ENCODE assay signal across 8 mouse cellular contexts in the genomic region with DNA sequence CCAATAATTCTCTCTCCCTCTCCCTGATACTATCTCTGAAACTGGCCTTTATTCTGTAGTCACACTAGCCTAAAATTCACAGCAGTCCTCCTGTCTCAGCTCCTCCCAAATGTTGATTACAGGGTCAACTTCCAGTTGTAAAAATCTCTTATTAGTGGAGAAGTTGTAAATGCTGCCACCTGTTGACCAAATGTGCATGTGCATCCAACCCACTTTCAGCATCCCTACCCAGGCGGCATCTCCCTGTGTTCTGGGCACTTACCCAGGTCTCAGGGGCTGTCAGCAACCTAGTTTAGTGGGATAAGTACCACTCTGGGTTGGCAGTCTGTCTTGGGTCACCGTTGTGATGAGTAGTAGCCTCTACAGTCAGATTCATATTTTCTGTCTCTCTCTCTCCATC. TPM values are rescaled to one million over a fixed set of nuclear protein-coding genes. Genes with fewer than 3 reads are reported as not detected.
DNase-seq lines count a peak whose midpoint lies in the region; ATAC-seq and TF ChIP-seq lines count a peak whose summit lies in the region.

No protein-coding gene starts in this region.

- no peak for TF ChIP-seq EP300 in CH12.LX (IDR thresholded peaks at IDR 0.05; ENCODE audit: low read length)

- H3K27ac ChIP-seq in CH12.LX (ENCODE audit: insufficient read depth, low read depth) = no peak overlapping the region
- H3K27ac ChIP-seq in forebrain, embryonic 16.5 days (ENCODE audit: low read length) = no peak overlapping the region
- H3K27ac ChIP-seq in kidney, embryonic 15.5 days = no peak overlapping the region
- peak overlapping the region; percentile 43; the same call in 1 of the 2 replicates for H3K27ac ChIP-seq in limb, embryonic 14.5 days (replicated peaks; ENCODE audit: low read depth, low read length)

- dilution Hi-C loops in CH12.LX (cut with MboI; ENCODE audit: extremely low pct_ligation_motif_present, extremely low pct_unique_long_range_greater_than_20kb, low sequenced_read_pairs) = no loop called here

- DNase-seq in adrenal gland, adult 18-20 months (ENCODE audit: low spot score in 2 of 2) = peak; percentile 42 to 47
- DNase-seq in adrenal gland, adult 8-10 months = no peak
- DNase-seq in CH12.LX (ENCODE audit: extremely low read depth) = peak; percentile 35
- DNase-seq in limb, embryonic 14.5 days (ENCODE audit: low spot score) = peak; percentile 38
- DNase-seq in retina, postnatal 7 days (ENCODE audit: low read depth, low spot score) = peak; percentile 17

- ATAC-seq in cerebellum, adult (ENCODE audit: insufficient number of reproducible peaks, low FRiP score, low TSS enrichment) = peak; percentile 50; the same call in 1 of the 2 replicates
- peak; percentile 54 for ATAC-seq in forebrain, embryonic 16.5 days
- ATAC-seq in kidney, embryonic 15.5 days (replicated peaks; ENCODE audit: low FRiP score) = 0 out of 2 replicates have a peak, but pooled peaks have one; percentile 22
- no peak for ATAC-seq in limb, embryonic 14.5 days (ENCODE audit: low FRiP score, low read depth)

- H3K79me2 ChIP-seq in CH12.LX (replicated peaks; ENCODE audit: control insufficient read depth, extremely low read depth, insufficient read depth, poor library complexity, severe bottlenecking) = no peaks in the 10 kb centered on the region

- TF ChIP-seq POLR2A in CH12.LX (IDR thresholded peaks at IDR 0.05; ENCODE audit: low read depth, low read length) = no peak
- TF ChIP-seq POLR2A in limb, embryonic 14.5 days (IDR thresholded peaks at IDR 0.05; ENCODE audit: borderline replicate concordance, extremely low read depth, insufficient read depth, insufficient read length) = no peak

- H3K36me3 ChIP-seq in CH12.LX (replicated peaks in 1 of 2; ENCODE audit: control insufficient read depth in 1 of 2, insufficient read depth in 1 of 2, low read length in 1 of 2) = peaks cover 0 to 42% of the 10 kb centered on the region in 2 experiments
- no peaks in the 10 kb centered on the region for H3K36me3 ChIP-seq in forebrain, embryonic 16.5 days (ENCODE audit: control insufficient read depth, insufficient read depth)
- H3K36me3 ChIP-seq in kidney, embryonic 15.5 days = no peaks in the 10 kb centered on the region
- H3K36me3 ChIP-seq in limb, embryonic 14.5 days (ENCODE audit: control insufficient read depth, insufficient read depth, low read length) = peaks cover 23% of the 10 kb centered on the region

- H3K27me3 ChIP-seq in CH12.LX (replicated peaks) = no peaks in the 10 kb centered on the region
- H3K27me3 ChIP-seq in forebrain, embryonic 16.5 days (replicated peaks; ENCODE audit: control insufficient read depth, insufficient read depth, low read length) = no peaks in the 10 kb centered on the region
- no peaks in the 10 kb centered on the region for H3K27me3 ChIP-seq in kidney, embryonic 15.5 days
- no peaks in the 10 kb centered on the region for H3K27me3 ChIP-seq in limb, embryonic 14.5 days (ENCODE audit: control insufficient read depth, insufficient read depth, low read length)

- TF ChIP-seq RAD21 in CH12.LX (IDR thresholded peaks at IDR 0.05; ENCODE audit: low read depth, low read length) = peak; percentile 58

- H3K9me3 ChIP-seq in CH12.LX (replicated peaks; ENCODE audit: low read length) = no peaks in the 10 kb centered on the region
- no peaks in the 10 kb centered on the region for H3K9me3 ChIP-seq in forebrain, embryonic 16.5 days (ENCODE audit: control insufficient read depth, low read length)
- H3K9me3 ChIP-seq in kidney, embryonic 15.5 days (replicated peaks) = no peaks in the 10 kb centered on the region
- no peaks in the 10 kb centered on the region for H3K9me3 ChIP-seq in limb, embryonic 14.5 days (ENCODE audit: control insufficient read depth, low read length)

- H3K4me3 ChIP-seq in CH12.LX (replicated peaks in 1 of 3; ENCODE audit: low read depth in 2 of 3, low read length in 2 of 3, poor library complexity in 1 of 3) = no peak overlapping the region
- H3K4me3 ChIP-seq in forebrain, embryonic 16.5 days (replicated peaks; ENCODE audit: low read length) = no peak overlapping the region
- no peak overlapping the region for H3K4me3 ChIP-seq in kidney, embryonic 15.5 days (replicated peaks)
- no peak overlapping the region for H3K4me3 ChIP-seq in limb, embryonic 14.5 days (replicated peaks; ENCODE audit: low read length)

- no peaks in the 10 kb centered on the region for H3K4me1 ChIP-seq in CH12.LX (ENCODE audit: control insufficient read depth in 1 of 2, insufficient read depth in 2 of 2)
- H3K4me1 ChIP-seq in forebrain, embryonic 16.5 days (replicated peaks; ENCODE audit: control insufficient read depth, insufficient read depth, low read length) = no peaks in the 10 kb centered on the region
- no peaks in the 10 kb centered on the region for H3K4me1 ChIP-seq in kidney, embryonic 15.5 days
- no peaks in the 10 kb centered on the region for H3K4me1 ChIP-seq in limb, embryonic 14.5 days (ENCODE audit: control insufficient read depth, insufficient read depth, low read length)

- no peak overlapping the region for H3K4me2 ChIP-seq in CH12.LX (ENCODE audit: insufficient read depth, low read depth, poor library complexity, severe bottlenecking)
- no peak overlapping the region for H3K4me2 ChIP-seq in forebrain, embryonic 16.5 days (ENCODE audit: low read length)
- no peak overlapping the region for H3K4me2 ChIP-seq in kidney, embryonic 15.5 days
- H3K4me2 ChIP-seq in limb, embryonic 14.5 days (replicated peaks; ENCODE audit: low read depth, low read length, severe bottlenecking) = no peak overlapping the region

- H3K9ac ChIP-seq in CH12.LX (ENCODE audit: insufficient read depth, low read depth) = no peak overlapping the region
- no peak overlapping the region for H3K9ac ChIP-seq in forebrain, embryonic 16.5 days (replicated peaks; ENCODE audit: low read depth, low read length)
- no peak overlapping the region for H3K9ac ChIP-seq in kidney, embryonic 15.5 days
- no peak overlapping the region for H3K9ac ChIP-seq in limb, embryonic 14.5 days (ENCODE audit: low read depth, low read length, severe bottlenecking)

- in situ Hi-C loops in CH12.LX (cut with MboI; ENCODE audit: low pct_ligation_motif_present, low pct_unique_long_range_greater_than_20kb, low sequenced_read_pairs) = no loop called here

- 45% methylated on average over 2 of the region's 2 CpGs for WGBS in forebrain, embryonic 16.5 days
- 47% methylated on average over 2 of the region's 2 CpGs for WGBS in kidney, embryonic 15.5 days
- 53% methylated on average over 2 of the region's 2 CpGs for WGBS in limb, embryonic 14.5 days

- TF ChIP-seq CTCF in CH12.LX (conservative IDR thresholded peaks at IDR 0.05 in 1 of 2, IDR thresholded peaks at IDR 0.05 in 1 of 2; ENCODE audit: low read depth in 2 of 2, low read length in 2 of 2) = peak; percentile 39 to 77; a peak in 3 of 4 replicates

TF ChIP-seq in CH12.LX, 34 proteins besides CTCF, POLR2A, EP300 and RAD21:
- TF ChIP-seq SMC3 (IDR thresholded peaks at IDR 0.05; ENCODE audit: low read depth, low read length) (peak; percentile 71), ZKSCAN1 (IDR thresholded peaks at IDR 0.05; ENCODE audit: borderline replicate concordance, low read depth, low read length) (no peak)
TF ChIP-seq in CH12.LX: peak in this region for 1.

RNA-seq across cellular contexts. Expression of gene Dnajc6, which starts 38.1 kb away (rescaled TPM):
- 1 to 10 TPM; 5.0 to 5.4 TPM for total RNA-seq in adrenal gland, adult 18-20 months (2021)
- 10 to 100 TPM in 2 of 4 experiments, 1 to 10 TPM in 2; 5.8 to 20.3 (median 11.7) TPM for total RNA-seq in adrenal gland, adult 8-10 months (2022)
- total RNA-seq in CH12.LX (2012; rRNA removed) (not detected in 2 replicates), CH12.LX (2014; rRNA removed) (not detected in 2 replicates)
- polyA plus RNA-seq in CH12.LX (2012; ENCODE audit: insufficient read length, low read depth) = not detected in 2 replicates
- 31.6 and 34.6 TPM in 2 replicates for polyA plus RNA-seq in forebrain, embryonic 16.5 days (2015; fragmentation: Nextera tagmentation; extraction: Ambion mirVana)
- polyA plus RNA-seq in kidney, embryonic 15.5 days (2015; fragmentation: Nextera tagmentation; extraction: Ambion mirVana) = 1.0 and 1.2 TPM in 2 replicates
- 0.82 and 0.85 TPM in 2 replicates for polyA plus RNA-seq in limb, embryonic 14.5 days (2012; rRNA removed)
- 0.53 and 0.98 TPM in 2 replicates for polyA plus RNA-seq in limb, embryonic 14.5 days (2014; fragmentation: Nextera tagmentation; extraction: Ambion mirVana)

RNA-seq across cellular contexts. Expression of gene Ak4, which starts 39.3 kb away (rescaled TPM):
- 1 to 10 TPM; 6.9 to 8.4 TPM for total RNA-seq in adrenal gland, adult 18-20 months (2021)
- 10 to 100 TPM in 2 of 4 experiments, 1 to 10 TPM in 2; 6.7 to 14.0 (median 9.6) TPM for total RNA-seq in adrenal gland, adult 8-10 months (2022)
- total RNA-seq in CH12.LX (2012; rRNA removed) (12.5 and 23.0 TPM in 2 replicates), CH12.LX (2014; rRNA removed) (42.4 and 49.4 TPM in 2 replicates)
- 10.6 and 11.8 TPM in 2 replicates for polyA plus RNA-seq in CH12.LX (2012; ENCODE audit: insufficient read length, low read depth)
- 8.8 and 9.5 TPM in 2 replicates for polyA plus RNA-seq in forebrain, embryonic 16.5 days (2015; fragmentation: Nextera tagmentation; extraction: Ambion mirVana)
- polyA plus RNA-seq in kidney, embryonic 15.5 days (2015; fragmentation: Nextera tagmentation; extraction: Ambion mirVana) = 17.8 and 19.0 TPM in 2 replicates
- polyA plus RNA-seq in limb, embryonic 14.5 days (2012; rRNA removed) = 17.9 and 18.4 TPM in 2 replicates
- polyA plus RNA-seq in limb, embryonic 14.5 days (2014; fragmentation: Nextera tagmentation; extraction: Ambion mirVana) = 5.8 TPM in 2 replicates

Comparison
In these comparisons a context has a peak if more than half of its experiments do, and no peak if none do; other contexts are left out.
1. RNA of gene Dnajc6, which starts 38.1 kb away (polyA plus RNA-seq): 31.6 to 34.6 TPM in forebrain, embryonic 16.5 days; 1.0 to 1.2 TPM in kidney, embryonic 15.5 days, 0.53 to 0.98 TPM in limb, embryonic 14.5 days and not detected in CH12.LX; every median in the first group is over 10 times any median in the second.